Mouse (Mus musculus) layer of hippocampus, adult 8-10 months (tissue): ENCODE data around the gene Dctpp1. TPM values are rescaled to one million over a fixed set of nuclear protein-coding genes. Genes with fewer than 3 reads are reported as not detected.

ENCODE experiments used
- DNase-seq, 2 experiments: peaks; one replicate each; pipeline ENCODE4 v3.0.0; 2022; ENCODE audit warnings: low spot score in 2 of 2
- total RNA-seq, 4 experiments: library from RNA; stranded (reverse); gene quantifications; 2 replicates each; pipeline ENCODE4 v1.2.4; 2022

Gene Dctpp1
- total RNA-seq, 4 experiments from 2014 or later = 16.8 to 21.7 (median 19.5) TPM

DNA sequence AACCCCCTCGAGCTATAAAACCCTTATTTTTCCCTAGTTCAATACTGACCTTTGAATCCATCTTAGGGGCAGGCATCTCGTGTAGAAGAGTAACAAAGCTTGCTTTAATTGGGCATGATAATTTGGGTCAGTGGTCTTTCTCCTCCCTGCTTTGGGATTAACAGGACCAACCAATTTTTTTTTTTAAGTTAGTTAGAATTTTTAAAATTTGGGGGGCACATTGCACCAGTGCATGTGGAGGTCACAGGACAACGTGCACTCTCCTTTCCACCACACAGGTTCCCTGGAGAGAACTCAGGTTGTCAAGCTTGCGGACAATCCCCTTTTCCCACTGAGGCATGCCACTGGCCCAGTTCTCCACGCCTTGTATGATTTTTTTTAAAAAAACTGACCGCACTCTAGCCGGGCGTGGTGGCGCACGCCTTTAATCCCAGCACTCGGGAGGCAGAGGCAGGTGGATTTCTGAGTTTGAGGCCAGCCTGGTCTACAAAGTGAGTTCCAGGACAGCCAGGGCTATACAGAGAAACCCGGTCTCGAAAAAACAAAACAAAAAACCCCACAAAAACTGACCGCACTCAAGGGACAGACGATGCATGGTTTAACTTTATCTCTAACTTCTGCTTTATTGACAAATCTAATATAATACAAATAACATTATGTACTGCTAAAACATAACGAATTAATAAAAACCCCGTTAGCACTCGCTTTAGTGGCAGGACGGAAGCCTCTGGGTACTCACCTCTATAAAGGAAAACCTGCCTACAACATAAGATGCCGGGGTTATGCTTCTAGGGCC lies 28.5 kb downstream of the Dctpp1 start:
- DNase-seq = no peak

DNA sequence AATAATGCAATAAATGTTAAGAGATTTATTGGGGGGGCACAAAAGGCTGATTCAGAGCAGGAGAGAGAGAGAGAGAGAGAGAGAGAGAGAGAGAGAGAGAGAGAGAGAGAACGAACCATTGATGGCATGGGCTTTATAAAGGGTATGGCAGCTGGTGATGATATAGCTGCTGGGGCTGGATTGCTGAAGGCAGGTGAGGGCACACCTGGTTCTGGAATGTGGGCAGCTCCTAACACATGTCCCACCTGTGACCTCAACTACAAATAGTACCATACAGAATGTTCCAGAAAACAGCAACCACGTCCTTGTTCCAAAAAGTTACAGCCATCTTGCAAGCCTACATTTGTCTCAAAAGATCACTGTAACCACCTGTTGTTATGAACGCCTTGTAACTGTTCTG lies 29.1 kb downstream of the Dctpp1 start:
- DNase-seq = no peak

DNA sequence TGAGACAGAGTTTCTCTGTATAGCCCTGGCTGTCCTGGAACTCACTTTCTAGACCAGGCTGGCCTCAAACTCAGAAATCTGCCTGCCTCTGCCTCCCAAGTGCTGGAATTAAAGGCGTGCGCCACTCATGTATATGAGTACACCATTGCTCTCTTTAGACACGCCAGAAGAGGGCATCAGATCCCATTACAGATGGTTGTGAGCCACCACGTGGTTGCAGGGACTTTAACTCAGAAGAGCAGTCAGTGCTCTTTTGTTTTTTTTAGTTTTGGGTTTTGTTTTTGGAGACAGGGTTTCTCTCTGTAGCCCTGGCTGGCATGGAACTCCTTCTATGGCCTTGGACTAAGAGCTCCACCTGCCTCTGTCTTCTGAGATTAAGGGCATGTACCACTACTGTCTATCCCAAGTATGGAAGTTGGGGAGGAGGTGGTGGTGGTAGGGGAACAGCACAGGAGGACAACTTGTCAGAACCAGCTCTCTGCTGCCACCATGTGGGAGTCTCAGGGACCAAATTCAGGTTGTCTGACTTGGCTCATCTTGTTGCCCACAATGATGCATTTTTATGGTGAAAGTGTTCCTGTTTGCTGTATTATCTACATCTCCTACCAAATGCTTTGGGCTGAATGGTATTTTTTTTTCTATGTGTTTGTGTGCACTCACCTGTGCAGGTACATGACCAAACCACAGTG lies 31.8 kb downstream of the Dctpp1 start:
- peak in 1 of 2 experiments; percentile 76 for DNase-seq

DNA sequence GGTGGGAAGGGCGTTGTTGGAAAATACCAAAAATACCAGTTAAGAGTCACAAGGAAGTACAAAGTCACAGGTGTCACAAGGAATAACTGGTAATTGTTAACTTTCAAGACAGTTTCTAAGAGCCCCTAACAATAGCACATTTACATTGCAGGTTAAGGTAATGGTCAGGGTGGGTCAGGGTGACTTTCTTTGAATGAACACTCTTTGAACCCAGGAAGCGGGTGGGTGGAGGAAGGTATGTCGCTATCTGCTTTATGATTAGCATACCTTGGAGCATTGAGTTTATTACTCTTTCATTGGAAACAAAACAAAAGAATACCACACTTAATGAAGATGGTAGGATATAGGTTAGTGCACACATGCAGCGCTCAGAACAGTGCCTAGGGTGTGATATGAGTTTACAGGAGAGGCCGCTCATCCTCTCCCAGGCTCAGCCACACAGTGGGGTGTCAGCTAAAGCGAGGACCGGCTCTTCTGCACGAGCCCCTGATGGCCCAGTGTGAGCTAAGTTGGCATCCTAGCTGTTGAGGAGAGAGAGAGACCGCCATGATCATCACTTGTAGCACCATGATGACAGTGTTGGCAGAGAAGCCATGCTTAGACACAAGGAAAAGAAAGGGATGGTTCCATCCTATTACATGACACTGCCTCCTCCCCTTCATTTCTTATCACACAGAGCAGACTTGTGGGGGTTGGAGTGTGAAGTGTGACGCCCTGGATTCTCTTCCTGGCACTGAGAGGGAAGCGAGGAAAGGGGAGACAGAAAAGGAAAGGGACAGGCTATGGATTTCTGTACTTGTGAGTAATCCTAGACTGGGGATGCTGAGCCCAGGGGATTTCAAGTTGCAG lies 35.1 kb downstream of the Dctpp1 start:
- no peak for DNase-seq

DNA sequence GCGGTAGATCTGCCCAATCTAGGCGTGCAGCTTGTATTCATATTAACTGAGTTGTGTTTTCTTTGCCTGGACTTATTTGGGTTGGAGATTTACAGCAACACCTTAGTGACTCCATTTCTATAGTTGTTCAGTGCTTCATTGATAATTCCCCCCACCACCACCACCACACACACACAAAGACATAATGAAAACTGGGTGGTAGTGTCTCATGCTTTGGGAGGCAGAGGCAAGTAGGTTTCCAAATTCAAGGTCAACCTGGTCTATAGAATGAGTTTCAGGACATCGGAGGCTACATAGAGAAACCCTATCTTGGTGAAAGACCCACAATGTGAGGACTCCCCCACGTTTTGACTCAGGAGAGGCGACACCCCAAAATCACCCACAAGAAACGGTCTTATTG lies 35.9 kb downstream of the Dctpp1 start:
- no peak for DNase-seq

DNA sequence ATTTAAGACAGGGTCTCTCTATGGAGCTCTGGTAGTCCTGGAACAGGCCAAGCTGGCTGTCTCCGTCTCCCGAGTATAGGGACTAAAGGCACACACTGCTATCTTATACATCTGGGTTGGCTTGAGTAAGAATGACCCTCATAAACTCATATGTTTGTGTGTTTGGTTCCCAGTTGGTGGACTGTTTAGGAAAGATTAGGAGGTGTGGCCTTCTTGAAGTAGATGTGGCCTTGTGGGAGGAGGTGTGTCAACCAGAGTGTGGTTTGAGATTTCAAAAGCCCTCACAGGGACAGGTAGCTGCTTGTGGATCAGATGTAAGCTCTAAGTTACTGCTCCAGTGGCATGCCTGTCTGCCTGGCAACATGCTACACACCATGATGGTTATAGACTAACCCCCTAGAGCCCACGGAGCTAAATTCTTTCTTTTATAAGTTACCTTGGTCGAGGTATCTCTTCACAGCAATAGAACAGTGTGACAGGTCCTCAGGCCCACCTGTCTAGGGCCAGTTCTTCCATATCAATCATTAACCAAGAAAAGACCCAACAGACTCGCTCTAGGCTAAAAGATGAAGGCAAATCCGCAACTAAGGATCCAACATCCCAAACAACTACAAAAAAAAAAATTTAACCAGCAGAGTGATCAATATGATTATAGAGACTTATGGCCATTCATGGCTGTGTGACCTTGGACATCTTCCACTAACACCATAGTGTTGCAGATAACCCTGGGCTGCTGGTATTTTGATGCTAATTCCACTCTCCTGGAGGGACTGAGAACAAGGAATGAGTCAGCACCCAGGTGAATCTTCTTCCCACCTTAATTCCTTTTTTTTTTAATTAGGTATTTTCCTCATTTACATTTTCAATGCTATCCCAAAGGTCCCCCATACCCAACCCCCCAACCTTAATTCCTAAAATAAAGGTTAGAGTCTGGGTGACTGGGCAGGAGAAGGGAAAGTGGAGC lies 36.7 kb downstream of the Dctpp1 start:
- DNase-seq = no peak

DNA sequence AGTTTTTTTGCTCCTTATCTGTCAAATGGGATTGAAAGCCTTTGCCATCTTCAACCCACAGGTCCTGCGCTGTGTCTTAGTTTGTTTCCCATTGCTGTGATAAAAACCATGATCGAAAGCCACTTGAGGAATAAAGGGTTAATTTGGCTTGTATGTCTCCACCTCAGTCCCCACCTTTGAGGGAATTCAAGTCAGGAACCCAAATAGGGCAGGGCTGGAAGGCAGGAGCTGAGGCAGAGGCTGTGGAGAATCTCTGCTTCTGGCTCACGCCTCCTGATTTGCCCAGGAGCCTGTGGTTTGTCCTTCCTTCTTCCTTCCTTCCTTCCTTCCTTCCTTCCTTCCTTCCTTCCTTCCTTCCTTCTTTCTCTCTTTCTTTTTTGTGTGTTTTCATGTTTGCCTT lies 37.4 kb downstream of the Dctpp1 start:
- no peak for DNase-seq

DNA sequence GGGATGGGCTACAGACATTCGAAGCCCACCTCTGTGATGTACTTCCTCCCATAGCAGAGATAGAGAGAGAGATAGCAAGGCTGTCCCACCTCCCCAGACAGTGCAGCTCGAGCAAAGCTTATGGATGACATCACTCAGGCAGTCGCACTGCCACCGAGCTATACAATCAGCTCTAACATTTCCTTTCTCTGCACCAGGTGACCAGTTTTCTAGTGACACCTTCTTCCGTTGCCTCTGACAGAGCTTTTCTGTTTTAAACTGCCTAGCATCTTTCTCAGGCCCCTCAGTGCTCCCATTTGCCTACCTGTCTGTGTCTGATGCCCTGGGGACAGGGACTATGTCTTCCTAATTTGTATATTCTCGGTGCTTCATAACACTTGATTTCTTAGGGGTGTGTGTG lies 40.1 kb downstream of the Dctpp1 start:
- no peak for DNase-seq

DNA sequence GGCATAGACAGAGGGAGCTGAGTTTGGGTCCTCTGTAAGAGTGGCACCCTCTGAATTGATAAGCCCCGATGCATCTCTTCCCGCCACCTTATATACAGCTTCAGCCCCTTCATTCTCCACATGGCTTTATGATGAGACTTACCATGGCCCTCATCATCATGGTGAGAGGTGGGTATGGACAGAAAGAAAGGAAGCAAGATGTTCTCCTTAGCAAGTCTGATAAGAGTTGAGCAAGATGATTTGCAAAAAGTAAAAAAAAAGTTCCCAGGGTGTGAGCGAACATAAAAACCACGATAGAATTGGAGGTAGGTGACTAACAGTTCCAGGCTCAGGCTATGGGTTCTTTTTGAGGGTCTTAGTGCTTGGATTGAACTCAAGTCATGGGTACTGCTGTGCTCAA lies 41.8 kb downstream of the Dctpp1 start:
- no peak for DNase-seq

DNA sequence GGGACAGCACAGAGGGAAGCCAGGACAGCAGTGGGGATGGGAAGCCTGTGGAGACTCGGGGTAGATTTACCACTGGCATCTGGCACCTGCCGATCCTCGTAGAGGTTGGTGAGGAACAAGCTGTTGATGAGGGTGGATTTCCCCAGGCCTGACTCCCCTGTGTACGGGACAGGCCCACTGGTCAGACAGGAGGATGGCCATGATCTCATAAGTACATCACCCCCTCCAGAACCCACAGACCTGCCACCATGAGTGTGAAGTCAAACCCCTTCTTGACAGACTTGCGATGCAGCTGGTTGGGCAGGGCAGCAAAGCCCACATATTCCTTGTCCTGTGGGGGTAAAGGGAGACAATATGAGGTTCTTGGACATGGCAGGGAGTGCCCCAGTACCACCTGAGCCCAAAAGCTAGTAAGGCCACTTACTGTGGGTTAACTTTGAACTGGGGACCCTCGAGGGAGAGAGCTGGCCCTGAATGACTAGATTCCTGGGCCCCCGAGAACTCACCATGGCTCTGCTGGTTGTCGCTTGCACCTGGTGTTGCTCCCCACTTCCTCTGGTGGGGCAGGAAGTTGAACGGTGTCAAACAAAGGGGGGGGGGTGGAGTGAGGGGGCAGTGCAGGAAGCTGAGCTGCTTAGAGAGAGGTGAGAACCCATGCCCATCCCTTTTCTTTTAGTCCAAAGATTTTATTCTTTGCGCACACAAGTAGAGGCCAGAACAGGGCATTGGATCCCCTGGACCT lies 42.4 kb downstream of the Dctpp1 start:
- no peak for DNase-seq

DNA sequence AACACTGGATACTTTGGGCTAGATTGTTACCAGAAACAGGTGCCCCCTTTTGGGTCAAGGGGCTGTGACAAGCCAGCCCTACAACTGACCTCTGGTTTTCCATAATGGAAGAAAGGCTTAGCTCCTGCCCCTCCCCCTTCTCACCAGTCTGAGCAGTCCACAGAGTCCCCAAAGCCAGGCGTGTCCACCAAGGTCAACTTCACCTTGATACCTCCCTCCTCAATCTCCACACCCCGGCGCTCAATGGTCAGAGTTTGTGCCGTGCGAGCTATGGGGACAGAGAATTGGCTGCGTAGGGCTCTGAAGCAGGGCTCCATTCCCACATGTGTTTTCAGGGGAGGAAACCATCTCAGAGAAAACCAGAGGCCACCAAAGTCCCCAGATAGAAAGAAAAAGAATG lies 43.0 kb downstream of the Dctpp1 start:
- no peak for DNase-seq

DNA sequence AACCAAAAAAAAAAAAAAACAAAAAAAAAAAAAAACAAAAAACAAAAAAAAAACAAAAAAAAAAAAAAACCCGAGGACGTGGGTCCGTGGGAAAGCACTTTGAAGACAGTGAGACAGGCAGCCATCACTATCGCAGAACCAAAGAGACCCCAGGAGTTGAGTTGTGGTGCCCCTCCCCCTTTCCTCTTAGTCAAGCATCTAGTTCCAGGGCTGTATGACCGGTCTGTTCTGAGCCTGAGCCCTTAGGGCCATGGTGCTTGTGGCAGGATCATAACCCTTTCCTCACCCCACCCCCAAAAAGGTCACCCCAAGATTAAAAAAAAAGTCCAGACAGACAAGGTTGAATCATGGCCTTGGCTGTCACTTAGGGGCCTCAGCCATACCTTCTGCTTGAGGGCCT lies 44.2 kb downstream of the Dctpp1 start:
- DNase-seq = no peak

DNA sequence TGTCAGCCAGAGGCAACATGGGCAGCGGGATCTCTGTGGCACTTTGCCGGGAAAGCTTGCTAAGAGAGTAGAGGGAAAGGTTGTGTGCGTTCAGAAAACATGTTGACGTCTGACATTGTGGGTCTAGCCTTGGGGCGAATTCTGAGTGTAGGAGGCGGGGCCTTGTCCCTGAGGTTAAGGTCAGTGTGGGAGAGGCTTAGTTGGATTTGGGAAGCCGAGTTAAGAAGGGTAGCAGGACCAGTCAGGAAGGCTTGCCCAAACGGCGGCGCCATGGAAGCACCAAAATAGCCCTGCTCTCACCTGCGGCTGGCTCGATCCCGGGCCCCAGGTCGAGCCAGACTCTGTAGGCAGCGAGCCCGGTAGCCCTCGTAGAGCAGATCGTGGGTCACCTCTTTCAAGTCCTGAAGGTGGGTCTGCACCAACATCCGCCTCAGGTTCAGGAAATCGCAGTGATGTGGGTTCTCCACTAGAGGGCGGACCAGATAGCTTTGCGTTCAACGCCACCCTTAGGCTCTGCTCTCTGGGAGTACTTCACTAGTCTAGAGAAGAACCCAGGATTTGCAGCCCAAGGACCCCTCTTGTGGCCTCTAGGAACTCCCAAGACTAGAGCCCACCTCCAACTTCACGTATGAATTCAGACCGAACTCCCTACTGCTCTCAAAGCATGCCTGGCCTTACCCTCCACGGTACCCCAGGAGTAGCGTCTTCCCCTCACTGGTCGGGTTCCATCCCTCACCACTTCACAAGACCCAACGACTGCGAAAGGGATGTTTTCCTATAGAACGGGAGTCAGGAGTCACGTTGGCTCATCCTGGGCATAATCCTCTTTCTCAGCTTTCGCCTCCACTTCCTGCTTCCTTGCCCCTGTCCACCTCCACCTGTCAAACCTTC lies 45.3 kb downstream of the Dctpp1 start:
- peak in 1 of 2 experiments; percentile 47 for DNase-seq

DNA sequence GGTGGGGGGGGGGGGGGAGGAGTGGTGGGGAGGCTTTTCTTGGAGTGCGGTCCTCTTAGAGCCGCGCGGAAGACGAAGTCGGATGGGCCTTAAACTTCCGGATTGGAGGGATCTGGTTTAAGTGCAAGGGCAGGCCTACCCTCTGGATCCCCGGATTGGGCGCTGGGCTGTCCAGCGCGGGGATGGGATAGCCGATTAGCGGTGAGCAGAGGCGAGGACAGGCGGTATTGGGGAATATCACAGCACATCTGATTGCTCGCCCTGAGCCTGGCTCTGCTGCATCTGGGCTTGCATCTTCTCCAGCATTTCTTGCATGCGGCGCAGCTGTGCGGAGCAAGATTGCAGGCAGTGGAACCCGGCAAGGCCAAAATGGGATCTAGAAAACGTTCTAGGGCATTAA lies 46.0 kb downstream of the Dctpp1 start:
- DNase-seq = no peak

DNA sequence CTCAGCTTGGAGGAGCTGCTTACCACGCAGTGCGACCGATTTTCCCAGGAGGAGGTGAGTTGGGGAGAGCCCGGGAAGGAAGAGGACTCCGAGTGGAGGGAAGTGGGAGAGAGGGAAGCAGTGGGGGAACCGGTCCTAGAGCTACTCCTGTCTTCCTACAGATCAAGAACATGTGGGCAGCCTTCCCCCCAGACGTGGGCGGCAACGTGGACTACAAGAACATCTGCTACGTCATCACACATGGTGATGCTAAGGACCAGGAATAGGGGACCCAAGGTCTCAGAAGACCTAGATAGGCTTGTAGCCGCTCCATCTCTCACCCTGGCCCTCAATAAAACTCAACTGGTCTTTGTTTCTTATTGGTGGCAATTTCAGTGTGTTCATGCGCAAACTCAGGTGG lies 46.6 kb downstream of the Dctpp1 start:
- DNase-seq = no peak

DNA sequence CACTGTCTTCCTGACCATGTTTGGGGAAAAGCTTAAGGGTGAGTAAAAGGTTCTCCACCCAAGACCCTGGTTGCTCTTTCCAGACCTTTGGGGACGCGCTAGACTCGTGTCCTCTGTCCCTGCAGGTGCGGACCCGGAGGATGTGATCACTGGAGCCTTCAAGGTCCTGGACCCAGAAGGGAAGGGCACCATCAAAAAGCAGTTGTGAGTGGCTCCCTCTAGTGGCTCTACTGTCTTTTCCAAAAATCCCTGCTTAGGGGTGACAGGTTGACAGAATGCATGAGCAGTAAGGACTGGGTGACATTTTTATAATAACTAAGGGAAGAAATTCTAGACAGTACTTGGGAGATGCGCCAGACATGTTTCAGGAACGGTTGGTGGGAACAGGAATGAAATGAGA lies 47.0 kb downstream of the Dctpp1 start:
- no peak for DNase-seq

DNA sequence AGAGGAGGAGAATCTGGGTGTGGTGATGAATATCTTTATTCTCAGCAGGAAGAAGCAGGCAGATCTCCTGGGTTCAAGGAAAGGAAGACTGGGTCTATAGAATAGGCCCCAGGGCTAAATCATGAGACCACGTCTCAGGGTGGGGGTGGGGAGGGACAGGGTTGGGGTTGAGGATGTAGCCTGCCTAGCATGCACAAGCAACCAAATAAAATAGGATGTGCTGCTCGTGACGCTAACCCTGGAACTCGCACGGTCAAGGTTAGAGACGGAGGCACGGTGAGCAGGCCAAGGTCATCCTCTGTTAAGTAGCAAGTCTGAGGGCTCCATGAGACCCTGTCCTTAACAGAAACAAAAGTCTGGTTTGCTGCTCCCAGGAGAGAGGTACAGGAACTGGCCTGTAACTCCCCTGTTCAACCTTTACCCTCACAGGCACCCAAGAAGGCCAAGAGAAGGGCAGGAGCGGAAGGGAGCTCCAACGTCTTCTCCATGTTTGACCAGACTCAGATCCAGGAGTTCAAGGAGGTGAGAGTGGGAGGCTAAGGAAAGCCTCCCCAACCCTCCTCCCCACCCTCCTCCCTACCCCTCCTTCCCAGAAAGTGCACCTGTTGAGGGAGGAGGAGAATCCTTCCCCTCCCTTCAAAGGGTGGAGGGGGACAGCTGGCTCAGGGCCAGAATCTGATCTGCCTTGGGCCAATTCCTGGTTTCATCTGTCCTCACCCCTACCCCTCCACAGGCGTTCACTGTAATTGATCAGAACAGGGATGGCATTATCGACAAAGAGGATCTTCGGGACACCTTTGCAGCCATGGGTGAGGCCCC lies 47.9 kb downstream of the Dctpp1 start:
- DNase-seq = no peak

DNA sequence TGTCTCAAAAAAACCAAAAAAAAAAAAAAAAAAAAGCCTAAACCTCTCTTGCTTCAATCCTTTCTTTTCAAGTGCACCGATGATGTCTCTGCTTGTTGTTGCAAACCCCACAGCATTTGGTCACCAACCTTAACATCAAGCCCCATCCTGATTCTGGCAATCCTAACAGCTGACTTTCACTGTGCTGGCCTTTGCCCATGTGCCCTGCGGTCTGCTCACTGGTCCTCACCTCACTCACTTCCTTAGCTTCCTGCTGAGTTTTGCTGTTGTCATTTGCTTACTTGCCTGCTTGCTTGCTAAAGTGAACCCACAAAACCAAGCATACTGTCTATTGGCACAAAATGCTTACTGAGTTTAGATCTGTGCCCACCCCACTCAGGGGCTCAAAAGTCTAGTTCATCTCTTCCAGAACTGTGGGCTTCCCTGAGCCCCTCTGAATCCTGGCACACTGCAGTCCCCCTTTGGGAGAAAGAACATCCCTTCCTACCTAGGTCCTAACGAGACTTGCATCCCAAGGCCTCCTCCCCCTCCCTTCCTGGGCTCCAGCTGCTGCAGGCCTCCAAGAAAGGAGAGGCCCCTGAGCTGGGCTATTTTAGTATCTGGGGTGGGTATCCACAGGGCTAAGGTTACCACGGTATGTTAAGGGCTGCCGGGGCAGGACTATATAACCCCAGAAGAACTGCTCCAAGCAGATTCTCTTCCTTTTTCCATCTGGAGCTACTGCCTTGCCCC lies 49.3 kb downstream of the Dctpp1 start:
- no peak for DNase-seq
